Mouse (Mus musculus): ENCODE measurements around the gene Unc5cl. TPM values are rescaled to one million over a fixed set of nuclear protein-coding genes. Genes with fewer than 3 reads are reported as not detected.
A peak's percentile ranks its signal among the peaks of the same experiment; 100 is the strongest.

Unc5cl gene
- 0.68 and 0.92 TPM in 2 replicates for polyA plus RNA-seq (2015; fragmentation: Nextera tagmentation; extraction: Ambion mirVana)

DNA sequence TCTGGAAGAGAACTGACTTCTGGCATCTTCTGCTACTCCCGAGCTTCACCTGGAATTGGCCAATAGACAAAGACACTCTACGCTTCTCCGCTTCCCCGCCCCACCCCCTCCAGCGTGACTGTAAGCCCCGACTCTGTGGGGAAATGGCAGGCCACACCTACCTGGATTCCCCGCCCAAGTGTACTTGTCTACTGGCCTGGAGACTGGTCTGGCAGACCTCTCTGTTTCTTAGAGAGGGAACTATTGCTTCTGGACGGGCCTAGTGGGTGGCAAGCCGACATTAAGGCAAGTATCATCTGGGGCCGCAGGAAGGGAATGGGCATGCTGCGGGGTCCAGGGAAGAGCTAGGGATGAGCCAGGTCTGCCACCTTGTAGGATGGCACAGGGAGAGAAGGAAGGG is at the start of gene Unc5cl:
Unc5cl (plus strand) TSS at position 214 of the 400 bp plus-strand sequence.
- H3K27me3 ChIP-seq (ENCODE audit: insufficient read depth, low read length): no peaks in the 10 kb centered on the region
- 0 out of 2 replicates have a peak within 1 kb of the TSS, but pooled peaks have one; percentile 7 for H3K4me3 ChIP-seq (ENCODE audit: low read depth, low read length)
- peaks cover 21% of the 10 kb centered on the region for H3K4me1 ChIP-seq (ENCODE audit: insufficient read depth)
- WGBS (ENCODE audit: insufficient replicate concordance): 53% methylated on average over 11 of the region's 11 CpGs
- no peak for ATAC-seq
- TF ChIP-seq CTCF (IDR thresholded peaks at IDR 0.05; ENCODE audit: low read depth) (no peak), EP300 (IDR thresholded peaks at IDR 0.05; ENCODE audit: low read depth) (no peak)
- peak within 1 kb of the TSS; percentile 44 for H3K4me2 ChIP-seq (ENCODE audit: low read depth, low read length)
- peak; percentile 49 for DNase-seq
- no peak within 1 kb of the TSS for H3K27ac ChIP-seq (ENCODE audit: low read depth)
- peak within 1 kb of the TSS; percentile 30; the same call in 1 of the 2 replicates for H3K9ac ChIP-seq (replicated peaks)
- H3K36me3 ChIP-seq (replicated peaks; ENCODE audit: insufficient read depth, low read length): 0 out of 2 replicates have a peak, but pooled peaks cover 2% of the 10 kb centered on the region
- no peaks in the 10 kb centered on the region for H3K9me3 ChIP-seq (ENCODE audit: low read length)

DNA sequence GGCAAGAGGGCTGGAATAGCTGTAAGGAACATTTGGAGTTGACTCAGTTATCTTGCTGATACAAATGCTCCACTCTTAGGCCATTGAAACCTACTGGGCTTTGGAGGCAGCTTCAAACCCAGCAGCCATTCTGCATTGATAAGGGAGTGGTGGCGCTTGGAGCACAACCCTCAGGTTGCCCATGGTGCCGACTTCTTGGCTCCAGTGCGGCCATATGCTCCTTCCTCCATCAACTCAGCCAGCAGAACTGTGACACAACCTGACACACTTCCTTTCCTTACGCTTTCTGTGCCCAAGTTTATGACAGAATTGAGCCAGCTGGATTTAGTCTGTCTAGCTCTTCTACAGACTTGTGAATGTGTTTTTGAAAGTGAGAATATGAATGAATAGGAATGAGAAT is 47.5 kb upstream of the Unc5cl start:
- DNase-seq: no peak
- Histone ChIP-seq H3K9ac (replicated peaks) (peak overlapping the region; percentile 99; the same call in 1 of the 2 replicates), H3K4me2 (ENCODE audit: low read depth, low read length) (peak overlapping the region; percentile 87)

DNA sequence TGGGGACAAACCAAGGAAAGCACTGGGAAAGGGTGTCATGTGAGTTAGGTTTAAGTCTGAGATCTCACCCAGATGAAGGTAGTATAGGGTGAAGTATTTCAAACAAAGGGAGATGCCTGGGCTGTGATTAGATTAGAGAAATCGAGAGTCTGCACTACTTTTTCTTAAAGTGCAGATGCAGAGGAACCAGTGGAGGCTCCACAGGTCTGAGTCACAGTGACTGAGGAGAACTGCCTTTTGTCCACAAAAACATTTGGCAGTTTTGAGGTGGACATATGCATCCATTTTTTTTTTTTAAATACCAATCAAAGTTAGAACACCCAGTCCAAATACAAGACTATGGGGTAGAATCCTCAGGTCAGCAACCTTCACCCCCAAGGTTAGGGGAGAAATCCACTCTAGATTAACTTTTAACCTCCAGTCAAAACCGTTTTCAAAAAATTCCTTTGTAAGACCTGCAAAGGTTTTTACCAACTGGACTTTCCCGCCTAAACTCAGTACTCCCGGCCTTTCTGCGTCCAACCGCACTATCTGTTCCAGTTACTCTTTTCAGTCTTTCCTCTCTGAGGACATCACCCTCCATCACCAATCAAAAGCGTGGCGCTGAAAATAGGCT is 46.7 kb upstream of the Unc5cl start:
- Histone ChIP-seq H3K4me2 (ENCODE audit: low read depth, low read length) (peak overlapping the region; percentile 87), H3K4me3 (ENCODE audit: low read depth, low read length) (peak overlapping the region; percentile 94), H3K9ac (replicated peaks) (peak overlapping the region; percentile 99), H3K36me3 (replicated peaks; ENCODE audit: insufficient read depth, low read length) (peaks cover 15% of the 10 kb centered on the region; the same call in 1 of the 2 replicates), H3K9me3 (ENCODE audit: low read length) (no peaks in the 10 kb centered on the region), H3K27me3 (ENCODE audit: insufficient read depth, low read length) (no peaks in the 10 kb centered on the region), H3K4me1 (ENCODE audit: insufficient read depth) (peaks cover 34% of the 10 kb centered on the region), H3K27ac (ENCODE audit: low read depth) (peak overlapping the region; percentile 100)
- DNase-seq (no peak), ATAC-seq (no peak)
- 5% methylated on average over 8 of the region's 8 CpGs for WGBS (ENCODE audit: insufficient replicate concordance)
- TF ChIP-seq CTCF (IDR thresholded peaks at IDR 0.05; ENCODE audit: low read depth) (no peak), EP300 (IDR thresholded peaks at IDR 0.05; ENCODE audit: low read depth) (no peak)

More for the DNA sequence above, 47.5 kb upstream of the Unc5cl start:
- no peak for ATAC-seq
- Histone ChIP-seq H3K9me3 (ENCODE audit: low read length) (no peaks in the 10 kb centered on the region), H3K4me1 (ENCODE audit: insufficient read depth) (peaks cover 33% of the 10 kb centered on the region), H3K36me3 (replicated peaks; ENCODE audit: insufficient read depth, low read length) (peaks cover 8% of the 10 kb centered on the region; the same call in 1 of the 2 replicates), H3K4me3 (ENCODE audit: low read depth, low read length) (peak overlapping the region; percentile 94), H3K27ac (ENCODE audit: low read depth) (peak overlapping the region; percentile 100), H3K27me3 (ENCODE audit: insufficient read depth, low read length) (no peaks in the 10 kb centered on the region)
- 57% methylated on average over 4 of the region's 4 CpGs for WGBS (ENCODE audit: insufficient replicate concordance)
- TF ChIP-seq EP300 (IDR thresholded peaks at IDR 0.05; ENCODE audit: low read depth) (no peak), CTCF (IDR thresholded peaks at IDR 0.05; ENCODE audit: low read depth) (no peak)

DNA sequence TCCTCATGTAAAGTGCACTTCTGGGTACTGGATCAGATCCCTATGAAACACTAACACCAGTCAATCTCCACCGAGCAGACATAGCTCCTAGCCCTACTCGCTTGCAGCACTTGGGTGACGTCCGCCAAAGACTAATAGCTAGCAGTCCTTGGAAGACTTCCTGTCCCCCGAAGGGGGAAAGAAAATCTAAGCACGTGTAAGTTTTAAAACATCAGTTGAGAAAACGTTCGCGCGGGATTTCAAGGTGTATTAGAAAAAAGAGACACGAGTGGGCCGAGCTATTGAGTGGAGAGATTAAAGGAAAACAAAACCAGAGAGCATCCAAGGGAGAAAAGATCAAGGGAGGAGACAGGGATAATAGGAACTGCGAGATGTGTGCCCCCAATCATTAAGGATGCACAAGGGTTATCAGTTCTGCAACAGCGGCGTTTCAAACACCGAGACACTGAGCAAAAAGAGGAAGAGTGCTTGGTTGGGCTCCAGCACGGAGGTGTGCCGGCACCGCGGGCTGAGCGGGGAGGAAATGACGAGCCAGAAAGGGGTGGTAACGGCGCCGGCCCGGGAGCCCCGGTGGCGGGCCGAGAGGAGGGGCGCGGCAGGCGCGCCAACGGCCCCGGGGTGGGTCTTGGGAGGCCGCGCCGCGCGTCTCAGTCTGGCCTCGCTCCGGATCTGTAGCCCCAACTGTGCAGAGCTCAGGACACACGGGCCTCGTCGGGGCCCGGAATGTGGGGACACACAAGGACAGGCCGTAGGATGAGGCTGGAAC is 46.0 kb upstream of the Unc5cl start:
- Histone ChIP-seq H3K27me3 (ENCODE audit: insufficient read depth, low read length) (no peaks in the 10 kb centered on the region), H3K36me3 (replicated peaks; ENCODE audit: insufficient read depth, low read length) (peaks cover 18% of the 10 kb centered on the region), H3K9me3 (ENCODE audit: low read length) (no peaks in the 10 kb centered on the region), H3K9ac (replicated peaks) (peak overlapping the region; percentile 99), H3K4me2 (ENCODE audit: low read depth, low read length) (peak overlapping the region; percentile 87), H3K4me3 (ENCODE audit: low read depth, low read length) (peak overlapping the region; percentile 94), H3K4me1 (ENCODE audit: insufficient read depth) (peaks cover 34% of the 10 kb centered on the region), H3K27ac (ENCODE audit: low read depth) (peak overlapping the region; percentile 100)
- ATAC-seq (peak; percentile 47), DNase-seq (peak; percentile 90)
- under 1% methylated on average over 47 of the region's 47 CpGs for WGBS (ENCODE audit: insufficient replicate concordance)
- TF ChIP-seq CTCF (IDR thresholded peaks at IDR 0.05; ENCODE audit: low read depth) (no peak), EP300 (IDR thresholded peaks at IDR 0.05; ENCODE audit: low read depth) (0 out of 2 replicates have a peak, but pooled peaks have one; percentile 27)

DNA sequence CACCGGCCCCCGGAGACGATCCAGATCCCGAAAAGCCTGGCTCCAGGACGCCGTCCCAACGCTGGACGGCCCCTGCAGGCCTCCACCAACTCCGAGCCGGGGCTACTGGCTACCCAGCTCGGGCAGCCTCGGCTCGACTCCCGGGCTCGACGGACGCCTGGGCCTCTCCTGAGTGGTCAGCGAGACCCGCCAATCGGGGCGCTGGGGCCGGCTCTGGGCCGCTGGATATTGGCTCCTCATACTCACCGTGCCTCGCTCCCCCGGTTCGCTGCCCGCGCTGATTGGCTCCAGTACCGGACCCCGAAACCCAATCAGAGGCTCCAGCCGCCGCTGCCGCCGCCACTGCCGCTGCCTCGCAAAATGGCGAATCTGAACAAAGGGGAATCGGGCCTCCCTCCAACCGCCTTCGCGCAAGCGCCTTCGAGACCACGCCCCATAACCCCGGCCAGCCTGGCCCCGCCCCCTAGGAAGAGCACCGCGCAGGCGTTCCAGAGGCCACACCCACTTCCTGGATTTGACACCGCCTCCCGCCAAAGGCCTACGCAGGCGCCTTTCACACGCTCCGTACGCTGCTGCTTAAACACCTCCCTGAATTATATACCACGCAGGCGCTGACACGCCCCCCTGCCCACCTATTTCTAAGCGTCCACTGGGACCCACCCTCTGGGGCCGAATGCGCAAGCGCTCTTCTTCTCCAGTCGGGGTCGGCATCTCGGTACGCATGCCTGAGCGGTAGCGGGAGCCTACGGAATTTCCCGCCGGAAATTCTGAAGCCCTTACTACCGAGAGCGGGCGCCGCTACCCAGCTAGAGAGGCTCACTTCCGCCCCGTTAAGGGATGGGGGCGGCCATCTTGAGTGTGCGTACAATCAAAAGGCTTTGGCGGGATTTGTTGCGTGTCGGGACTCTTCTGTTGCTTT is 45.1 kb upstream of the Unc5cl start, which contains the start of the genes Nfya and Oard1:
Nfya (minus strand) TSS at position 527 of the 919 bp plus-strand sequence.
Oard1 (plus strand) TSS at position 635 of the 919 bp plus-strand sequence.
- peak; percentile 51 for TF ChIP-seq EP300 (IDR thresholded peaks at IDR 0.05; ENCODE audit: low read depth)
- no peak for TF ChIP-seq CTCF (IDR thresholded peaks at IDR 0.05; ENCODE audit: low read depth)
- under 1% methylated on average over 77 of the region's 84 CpGs for WGBS (ENCODE audit: insufficient replicate concordance)

More for the DNA sequence above, 45.1 kb upstream of the Unc5cl start, which contains the start of the genes Nfya and Oard1:
- no peaks in the 10 kb centered on the region for H3K9me3 ChIP-seq (ENCODE audit: low read length)
- peak within 1 kb of the TSS; percentile 94 for H3K4me3 ChIP-seq (ENCODE audit: low read depth, low read length)
- DNase-seq: peak; percentile 100
- peak within 1 kb of the TSS; percentile 100 for H3K27ac ChIP-seq (ENCODE audit: low read depth)
- H3K4me1 ChIP-seq (ENCODE audit: insufficient read depth): peaks cover 34% of the 10 kb centered on the region
- H3K9ac ChIP-seq (replicated peaks): peak within 1 kb of the TSS; percentile 99
- H3K27me3 ChIP-seq (ENCODE audit: insufficient read depth, low read length): no peaks in the 10 kb centered on the region
- H3K36me3 ChIP-seq (replicated peaks; ENCODE audit: insufficient read depth, low read length): peaks cover 26% of the 10 kb centered on the region
- peak; percentile 88 for ATAC-seq
- peak within 1 kb of the TSS; percentile 87 for H3K4me2 ChIP-seq (ENCODE audit: low read depth, low read length)
